Mouse (Mus musculus): ENCODE data around the gene Wbp11. TPM values are rescaled to one million over a fixed set of nuclear protein-coding genes. Genes with fewer than 3 reads are reported as not detected.

Gene Wbp11
- total RNA-seq, 1 experiment from 2014 or later = 81.0 TPM

DNA sequence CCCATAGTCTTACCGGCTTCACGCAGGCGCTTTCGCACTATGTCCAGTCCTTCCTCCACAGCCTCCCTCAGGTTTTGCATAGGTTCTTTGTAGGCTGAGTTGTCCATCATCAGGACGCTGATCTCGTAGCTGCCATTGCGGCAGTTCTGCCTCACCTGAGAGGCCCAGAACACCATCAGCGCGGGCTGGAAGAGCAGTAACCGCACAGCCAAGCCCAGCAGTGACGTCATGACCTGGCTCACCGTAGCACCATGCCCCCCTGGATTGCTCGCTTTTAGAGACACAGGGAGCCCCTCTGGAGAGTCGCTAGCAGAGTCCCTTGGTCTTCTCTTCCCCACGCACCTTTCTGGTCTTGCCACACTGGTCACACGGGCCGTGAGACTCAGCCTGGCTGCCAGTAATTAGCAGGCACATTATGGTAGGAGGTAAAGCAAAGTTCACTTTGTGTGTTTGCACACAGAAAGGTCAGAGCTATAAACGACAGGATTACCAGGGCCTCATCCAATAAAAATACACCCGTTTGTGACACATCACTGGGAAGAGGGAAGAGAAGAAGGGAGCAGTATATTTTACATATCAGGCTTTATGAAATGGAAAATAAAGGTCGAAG, 46.6 kb downstream of the Wbp11 start, which contains the start of gene Gucy2c:
Gene Gucy2c, minus strand, starts transcription at position 389 of the 610 bp plus-strand sequence.
- no peak for ATAC-seq (replicated peaks; ENCODE audit: insufficient number of reproducible peaks, low FRiP score, low TSS enrichment, poor library complexity, severe bottlenecking)

DNA sequence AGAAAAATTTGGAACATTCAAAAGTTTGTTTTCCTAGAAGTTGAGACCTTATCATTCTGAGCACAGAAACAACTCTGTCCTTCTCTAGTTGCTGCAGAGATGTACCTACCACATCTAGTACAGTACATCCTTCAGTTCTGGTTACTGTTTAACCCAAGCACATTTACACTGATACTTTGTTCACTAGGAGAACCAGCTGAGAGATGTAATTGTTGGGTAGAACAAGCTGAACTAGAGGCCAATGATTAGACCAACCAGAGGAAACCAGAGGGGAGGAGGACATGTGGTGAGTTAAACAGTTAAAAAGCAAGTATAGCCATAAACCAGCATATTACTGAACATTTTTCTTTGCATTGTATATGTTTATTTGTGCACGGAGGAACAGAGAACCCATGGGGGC, 51.6 kb downstream of the Wbp11 start:
- ATAC-seq (replicated peaks; ENCODE audit: insufficient number of reproducible peaks, low FRiP score, low TSS enrichment, poor library complexity, severe bottlenecking) = no peak

DNA sequence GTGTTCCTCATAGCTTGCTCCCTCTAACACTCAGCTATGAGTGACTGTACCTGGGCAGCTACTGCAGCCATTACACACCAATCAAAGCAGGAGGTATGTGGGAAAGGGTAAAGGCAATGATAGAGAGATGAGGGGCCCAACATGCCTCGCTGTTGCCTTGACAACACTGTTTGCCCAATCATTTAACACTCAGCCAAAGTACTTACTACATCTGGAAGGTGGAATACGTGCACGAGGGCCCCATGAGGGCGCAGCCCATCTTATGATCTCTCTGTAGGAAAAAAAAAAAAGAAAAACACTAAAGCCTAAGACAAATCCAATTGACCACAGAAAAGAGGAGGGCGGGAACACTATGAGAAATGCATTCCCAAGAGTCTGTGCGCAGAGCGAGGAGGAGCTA, 58.2 kb downstream of the Wbp11 start:
- no peak for ATAC-seq (replicated peaks; ENCODE audit: insufficient number of reproducible peaks, low FRiP score, low TSS enrichment, poor library complexity, severe bottlenecking)

DNA sequence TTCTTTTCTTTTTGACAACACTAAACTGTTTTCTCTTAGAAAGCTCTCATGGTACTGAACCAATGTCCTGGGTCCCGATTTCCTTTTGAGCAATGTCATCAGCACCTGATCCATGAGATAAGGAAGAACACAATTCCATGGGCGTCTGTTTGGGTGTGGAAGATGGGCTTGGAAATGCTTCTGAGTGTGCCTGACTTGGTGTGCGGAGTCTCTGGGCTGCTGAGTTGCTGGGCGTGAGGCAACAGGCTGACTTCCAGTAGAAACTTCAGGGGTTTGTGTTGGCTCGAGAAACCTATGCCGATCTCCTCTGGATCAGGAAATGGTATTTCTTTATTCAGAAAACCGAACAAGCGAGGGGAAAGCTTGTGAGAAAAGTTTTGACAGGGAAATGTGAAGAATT, 58.9 kb downstream of the Wbp11 start:
- no peak for ATAC-seq (replicated peaks; ENCODE audit: insufficient number of reproducible peaks, low FRiP score, low TSS enrichment, poor library complexity, severe bottlenecking)

DNA sequence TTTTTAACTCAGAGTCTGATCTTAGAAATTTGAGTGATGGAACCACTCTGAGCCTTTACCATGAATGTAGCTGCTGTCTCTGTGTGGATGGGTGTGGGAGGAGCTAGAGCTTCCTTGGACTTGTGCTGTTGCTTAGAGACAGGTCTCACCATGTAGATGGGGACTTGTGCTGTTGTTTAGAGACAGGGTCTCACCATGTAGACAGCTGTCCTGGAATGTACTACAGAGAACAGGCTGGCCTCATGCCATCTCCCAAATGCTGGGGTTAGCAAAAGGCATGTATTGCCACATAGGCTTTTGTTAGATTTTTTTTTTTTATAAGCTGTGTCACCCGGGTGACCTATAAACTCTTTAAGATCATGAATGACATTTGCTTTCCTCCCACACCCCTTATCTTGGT, 64.1 kb downstream of the Wbp11 start:
- ATAC-seq (replicated peaks; ENCODE audit: insufficient number of reproducible peaks, low FRiP score, low TSS enrichment, poor library complexity, severe bottlenecking) = no peak

Other genes with a start within 250 kb of the Wbp11 start
- 233 to 370 TPM (median 331 TPM) in 3 replicates for gene Plbd1, start 166.3 kb downstream of the Wbp11 start, total RNA-seq (2017)
- 0.10 to 1.1 TPM in 2 of 3 replicates, not detected in the other for gene Gucy2c, start 46.5 kb downstream of the Wbp11 start, total RNA-seq (2017)
- gene Hist4h4, start 23.8 kb downstream of the Wbp11 start, total RNA-seq (2017) = 2.3 to 11.2 TPM (median 4.9 TPM) in 3 replicates
- 54.2 to 78.4 TPM (median 59.5 TPM) in 3 replicates for gene H2afj, start 20.0 kb downstream of the Wbp11 start, total RNA-seq (2017)
- gene BC049715, start 607 bp downstream of the Wbp11 start, total RNA-seq (2017) = 0.96 to 3.7 TPM (median 2.5 TPM) in 3 replicates
- gene Smco3, start 7.2 kb upstream of the Wbp11 start, total RNA-seq (2017) = 0.49 TPM in 1 of 3 replicates, not detected in the others
- gene Art4, start 29.5 kb upstream of the Wbp11 start, total RNA-seq (2017) = not detected in 3 replicates
- gene Mgp, start 47.6 kb upstream of the Wbp11 start, total RNA-seq (2017) = not detected in 3 replicates
- 3.7 to 8.5 TPM (median 5.7 TPM) in 3 replicates for gene Erp27, start 93.9 kb upstream of the Wbp11 start, total RNA-seq (2017)
- gene Pde6h, start 95.6 kb upstream of the Wbp11 start, total RNA-seq (2017) = 0.10 TPM in 1 of 3 replicates, not detected in the others
- 977 to 1,211 TPM (median 1,012 TPM) in 3 replicates for gene Arhgdib, start 113.7 kb upstream of the Wbp11 start, total RNA-seq (2017)